Comparison of ENCODE assay signal across 34 mouse cellular contexts in the genomic region with DNA sequence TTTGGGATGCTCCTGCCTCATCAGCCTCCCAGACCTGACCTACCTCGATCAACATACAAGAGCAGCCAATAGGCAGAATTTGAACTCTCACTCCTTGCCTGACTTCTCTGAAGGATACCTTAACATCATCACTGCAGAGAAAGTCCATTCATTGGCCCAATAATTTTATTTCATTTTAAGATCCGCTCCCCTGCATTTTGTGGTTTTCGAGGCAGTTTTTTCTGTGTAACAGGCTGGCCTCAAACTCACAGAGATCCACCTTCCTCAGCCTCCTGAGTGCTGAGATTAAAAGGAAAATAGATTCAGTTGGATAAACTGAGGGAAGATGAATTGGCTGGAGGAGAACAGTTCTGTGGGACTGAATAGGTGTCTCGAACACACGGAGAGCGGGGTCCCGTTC.
"Had no signal": no experiment of that assay in that cellular context is flagged by ENCODE, and none has a peak within 500 bp of the region (broad histone marks: within the 10 kb centered on the region; RNA-seq: fewer than 3 reads in every experiment).

No protein-coding gene starts in this region.

- H3K4me2 ChIP-seq: heart, embryonic 11.5 days; heart, embryonic 12.5 days; heart, embryonic 13.5 days; heart, embryonic 15.5 days; hindbrain, embryonic 12.5 days; hindbrain, embryonic 13.5 days; hindbrain, embryonic 14.5 days; hindbrain, embryonic 15.5 days; intestine, embryonic 15.5 days; kidney, embryonic 15.5 days had no signal

- ATAC-seq: hindbrain, embryonic 16.5 days; hindbrain, postnatal 0 days; inflammation-experienced regulatory T-cells, adult 6 months; intestine, embryonic 15.5 days; intestine, embryonic 16.5 days; intestine, postnatal 0 days had no signal

- H3K9ac ChIP-seq: heart, embryonic 12.5 days; heart, embryonic 13.5 days; heart, embryonic 15.5 days; hindbrain, embryonic 12.5 days; hindbrain, embryonic 13.5 days; hindbrain, embryonic 14.5 days; hindbrain, embryonic 15.5 days; intestine, embryonic 15.5 days; kidney, embryonic 15.5 days had no signal

- H3K4me1 ChIP-seq: heart, embryonic 15.5 days; intestine, embryonic 15.5 days had no signal

- H3K4me3 ChIP-seq: heart, embryonic 10.5 days; heart, embryonic 12.5 days; heart, embryonic 13.5 days; heart, embryonic 15.5 days; hindbrain, embryonic 10.5 days; hindbrain, embryonic 12.5 days; hindbrain, embryonic 13.5 days; hindbrain, embryonic 15.5 days; intestine, embryonic 15.5 days; kidney, embryonic 15.5 days; layer of hippocampus, adult 2 months had no signal

- H3K27ac ChIP-seq: heart, embryonic 10.5 days; heart, embryonic 13.5 days; heart, embryonic 15.5 days; hindbrain, embryonic 10.5 days; hindbrain, embryonic 12.5 days; hindbrain, embryonic 13.5 days; hindbrain, embryonic 14.5 days; hindbrain, embryonic 15.5 days; hindbrain, postnatal 0 days; intestine, embryonic 15.5 days; kidney, embryonic 15.5 days; kidney, postnatal 0 days; layer of hippocampus, adult 2 months had no signal

- H3K36me3 ChIP-seq: heart, embryonic 10.5 days; heart, embryonic 12.5 days; heart, embryonic 13.5 days; heart, embryonic 15.5 days; hindbrain, embryonic 10.5 days; hindbrain, embryonic 12.5 days; hindbrain, embryonic 13.5 days; hindbrain, embryonic 15.5 days; intestine, embryonic 15.5 days; kidney, embryonic 15.5 days had no signal

- H3K27me3 ChIP-seq: heart, embryonic 12.5 days; heart, embryonic 13.5 days; heart, embryonic 15.5 days; hindbrain, embryonic 12.5 days; intestine, embryonic 15.5 days; kidney, embryonic 15.5 days had no signal

- DNase-seq: heart, postnatal 10 days; heart, postnatal 14 days; heart, postnatal 4 days; kidney, adult 11 months; kidney, adult 18-20 months; kidney, adult 2 months; kidney, adult 8-10 months; kidney, adult 9 months; kidney, postnatal 10 days; kidney, postnatal 14 days; kidney, postnatal 25 days; kidney, postnatal 36 days; kidney, postnatal 4 days; layer of hippocampus, adult 9-11 months; layer of hippocampus, postnatal 36 days had no signal

- H3K9me3 ChIP-seq: heart, embryonic 12.5 days; heart, embryonic 13.5 days; hindbrain, embryonic 15.5 days; intestine, embryonic 15.5 days; kidney, embryonic 15.5 days had no signal
